Mouse (Mus musculus) bone marrow macrophage, adult 2 months (primary cell): ENCODE measurements around the gene Msgn1.

Experiments used
- CTCF ChIP-seq: IDR thresholded peaks from 2 replicates; pipeline ENCODE4 v1.5.1; 2012; ENCODE audit warnings: low read depth, mild to moderate bottlenecking, low read length, moderate library complexity
- POLR2A ChIP-seq: IDR thresholded peaks from 2 replicates; pipeline ENCODE4 v1.6.1; 2012; ENCODE audit warnings: mild to moderate bottlenecking, low read depth, low read length, borderline replicate concordance

DNA sequence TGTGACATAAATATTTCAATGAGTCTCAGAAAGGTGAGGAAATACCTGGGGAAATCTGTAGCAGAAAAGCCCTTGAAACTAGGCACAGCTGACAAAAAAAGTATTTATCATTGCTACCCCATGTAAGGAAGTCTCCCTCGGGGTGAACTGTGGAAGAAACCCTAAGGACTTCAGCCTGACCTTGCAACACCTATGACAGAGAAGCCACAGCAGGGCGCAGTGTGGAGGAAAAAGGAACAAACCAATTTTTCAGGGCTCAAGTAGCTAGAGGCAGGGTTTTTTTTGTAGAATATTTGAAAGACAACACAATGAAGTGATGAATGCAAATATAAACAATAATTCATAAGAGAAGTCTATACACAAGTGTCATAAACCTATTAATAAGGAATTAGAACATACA lies 27.2 kb upstream of the Msgn1 start:
- TF ChIP-seq CTCF (no peak), POLR2A (no peak)
